Mouse (Mus musculus): ENCODE results near the gene Gm49510. TPM values are rescaled to one million over a fixed set of nuclear protein-coding genes. Genes with fewer than 3 reads are reported as not detected.
A peak's percentile ranks its signal among the peaks of the same experiment; 100 is the strongest.

Gene Gm49510
- total RNA-seq, 2 experiments from 2014 or later, result not detected

GRCm38 (mm10) chr15:78913632-78914090 lies 14.2 kb downstream of the Gm49510 start, which contains the start of gene Pdxp:
Pdxp (plus strand) TSS chr15:78913919.
- intact Hi-C loops (cut with DNase I), result no loop called here
- peak; percentile 93 for DNase-seq

- DNase-seq, result no peak
- intact Hi-C loops (cut with DNase I), result no loop called here
Observed at GRCm38 (mm10) chr15:78914091-78914822, 14.8 kb downstream of the Gm49510 start.

GRCm38 (mm10) chr15:78914823-78915659 lies 15.6 kb downstream of the Gm49510 start:
- DNase-seq, result no peak
- intact Hi-C loops (cut with DNase I), result loop anchor here (1.0 to 5.0 kb wide), 2 partner anchors 17 to 157 kb away; no protein-coding TSS in a partner anchor

DNA sequence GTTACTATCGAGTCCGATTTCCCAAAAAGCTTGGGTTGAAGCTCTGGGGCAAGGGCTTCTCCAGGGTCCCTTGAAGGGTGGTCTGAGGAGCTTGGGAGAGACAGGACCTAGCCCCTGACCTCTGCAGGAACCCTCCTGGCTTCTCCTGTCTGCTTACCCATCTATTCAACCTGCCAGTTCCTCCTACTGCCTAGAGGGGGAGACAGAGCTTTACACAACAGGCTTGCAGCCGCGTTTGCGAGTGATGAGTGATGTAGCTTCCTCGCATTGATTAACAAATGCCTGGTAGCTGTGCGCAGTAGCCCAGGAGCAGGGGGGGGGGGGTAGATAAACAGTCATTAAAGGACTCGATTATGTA lies 16.2 kb downstream of the Gm49510 start:
- DNase-seq, result peak; percentile 62 to 75
- intact Hi-C loops (cut with DNase I), result loop anchor here (1.0 to 5.0 kb wide), 2 partner anchors 17 to 157 kb away; no protein-coding TSS in a partner anchor

DNA sequence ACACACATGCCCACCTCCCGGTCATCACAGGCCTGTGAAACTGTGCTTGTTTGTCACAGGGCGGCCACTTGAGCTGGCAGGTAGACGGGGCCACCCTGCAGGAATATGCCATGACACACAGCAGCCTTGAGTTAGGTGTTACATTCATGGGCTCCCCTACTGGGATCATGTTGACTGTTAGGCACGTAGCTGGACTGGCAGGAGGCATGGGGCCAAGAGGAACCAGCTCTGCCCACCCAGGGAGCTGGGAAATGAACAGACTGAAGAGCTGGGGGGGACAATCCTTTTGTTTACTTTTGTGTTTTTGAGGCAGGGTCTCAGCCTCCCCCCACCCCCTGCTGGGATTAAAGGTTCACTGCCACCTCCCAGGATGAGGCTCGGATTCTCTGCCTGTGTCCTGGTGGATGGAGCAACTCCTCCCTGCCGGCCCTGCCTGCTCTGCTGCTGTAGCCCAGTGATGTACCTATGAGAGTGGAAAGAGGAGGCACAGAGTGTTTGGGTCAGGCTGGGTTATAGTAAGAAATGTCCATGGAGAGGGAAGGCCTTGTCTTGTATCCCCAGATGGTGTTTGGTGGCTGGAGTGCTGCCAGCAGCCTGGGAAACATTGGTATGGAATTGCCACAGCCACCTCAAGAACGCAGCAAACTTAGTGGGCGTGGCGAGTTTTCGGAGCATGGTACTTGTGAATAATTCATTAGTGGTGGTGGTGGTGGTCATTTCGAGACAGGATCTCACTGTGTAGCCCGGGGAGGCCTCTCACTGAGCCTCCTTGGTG lies 16.8 kb downstream of the Gm49510 start:
- no peak for DNase-seq
- intact Hi-C loops (cut with DNase I), result loop anchor here (5.0 kb wide), 1 partner anchor 156 kb away; no protein-coding TSS in a partner anchor

DNA sequence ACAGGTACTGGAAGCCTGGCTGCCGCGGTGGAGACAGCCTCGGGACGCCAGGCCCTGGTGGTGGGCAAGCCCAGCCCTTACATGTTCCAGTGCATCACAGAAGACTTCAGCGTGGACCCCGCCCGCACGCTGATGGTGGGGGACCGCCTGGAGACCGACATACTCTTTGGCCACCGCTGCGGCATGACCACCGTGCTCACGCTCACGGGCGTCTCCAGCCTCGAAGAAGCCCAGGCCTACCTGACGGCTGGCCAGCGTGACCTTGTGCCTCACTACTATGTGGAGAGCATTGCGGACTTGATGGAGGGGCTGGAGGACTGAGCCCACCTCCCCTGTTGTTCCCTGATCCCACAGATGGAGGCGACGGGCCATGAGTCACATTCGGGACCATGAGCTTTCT lies 18.7 kb downstream of the Gm49510 start:
- no peak for DNase-seq
- intact Hi-C loops (cut with DNase I), result loop anchor here (5.0 kb wide), 1 partner anchor 154 kb away; no protein-coding TSS in a partner anchor

GRCm38 (mm10) chr15:78919914-78920313 lies 20.4 kb downstream of the Gm49510 start:
- intact Hi-C loops (cut with DNase I), result loop anchor here (5.0 kb wide), 1 partner anchor 152 kb away; no protein-coding TSS in a partner anchor
- DNase-seq, result no peak

DNA sequence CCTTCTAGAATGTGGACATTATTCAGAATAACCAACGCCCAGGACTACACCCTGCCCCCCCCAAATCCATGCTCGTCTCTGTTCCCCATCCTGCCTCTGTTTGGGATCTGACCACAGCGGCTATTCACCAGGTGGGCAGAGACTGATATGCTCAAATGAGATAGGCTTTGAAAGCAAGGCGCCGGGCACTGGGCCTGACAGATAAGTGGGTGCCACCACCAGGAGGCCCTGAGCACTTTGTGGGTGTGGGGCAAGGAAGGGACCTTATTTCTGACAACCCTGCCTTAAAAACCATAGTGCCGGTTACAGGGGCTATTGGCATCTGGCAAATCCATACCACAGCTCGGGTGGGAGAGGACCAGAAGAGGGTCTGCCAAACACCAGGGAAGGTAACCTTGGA lies 23.2 kb downstream of the Gm49510 start:
- DNase-seq, result no peak
- intact Hi-C loops (cut with DNase I), result no loop called here

DNA sequence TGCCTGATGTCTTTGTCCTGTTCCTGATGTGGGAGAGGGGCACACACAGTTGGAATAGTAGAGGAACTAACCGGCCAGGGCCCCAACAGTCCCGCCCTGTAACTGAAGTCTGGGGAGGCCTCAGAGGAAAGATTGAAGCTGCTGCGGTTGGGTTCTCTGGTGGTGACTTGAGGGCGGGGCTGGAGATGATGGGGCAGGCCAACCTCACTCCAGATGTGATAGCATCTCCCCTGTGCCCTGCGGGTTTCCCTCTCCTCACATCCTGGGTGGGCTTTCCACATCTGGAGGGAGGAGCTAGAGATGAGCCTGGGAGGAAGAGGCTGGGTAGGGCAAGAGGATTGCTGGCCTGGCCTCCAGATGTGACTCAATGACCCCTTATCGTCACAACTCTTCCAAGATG lies 24.1 kb downstream of the Gm49510 start:
- intact Hi-C loops (cut with DNase I), result no loop called here
- DNase-seq, result no peak

DNA sequence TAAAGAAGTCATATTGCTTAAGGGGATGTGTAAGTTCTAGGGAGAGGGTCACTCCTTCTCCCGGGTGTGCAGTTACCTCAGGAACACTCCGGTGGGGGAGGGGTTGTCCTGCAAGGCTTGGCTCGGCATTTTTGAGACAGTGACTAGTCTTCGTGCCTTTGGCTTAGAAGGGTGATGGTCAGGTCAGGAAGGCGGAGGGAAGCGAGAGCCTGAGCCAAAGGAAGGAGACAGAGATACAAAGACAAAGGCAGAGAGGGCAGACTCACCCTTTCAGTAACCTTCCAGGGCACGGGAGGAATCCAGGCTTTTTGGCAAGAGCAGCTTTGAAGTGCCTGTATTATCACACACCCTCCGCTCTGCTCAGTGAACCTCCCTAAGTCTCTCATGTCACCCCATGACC lies 25.7 kb downstream of the Gm49510 start:
- peak in 1 of 2 experiments; percentile 41 for DNase-seq
- intact Hi-C loops (cut with DNase I), result no loop called here

GRCm38 (mm10) chr15:78926021-78926919 lies 26.8 kb downstream of the Gm49510 start, which contains the start of gene Lgals1:
Lgals1 (plus strand) TSS chr15:78926725.
- intact Hi-C loops (cut with DNase I), result no loop called here
- DNase-seq, result peak; percentile 90 to 94

GRCm38 (mm10) chr15:78927021-78927787 lies 27.7 kb downstream of the Gm49510 start:
- intact Hi-C loops (cut with DNase I), result no loop called here
- peak; percentile 51 to 60 for DNase-seq

- intact Hi-C loops (cut with DNase I), result no loop called here
- DNase-seq, result peak; percentile 77 to 80
Observed at GRCm38 (mm10) chr15:78927788-78928457, 28.5 kb downstream of the Gm49510 start.

DNA sequence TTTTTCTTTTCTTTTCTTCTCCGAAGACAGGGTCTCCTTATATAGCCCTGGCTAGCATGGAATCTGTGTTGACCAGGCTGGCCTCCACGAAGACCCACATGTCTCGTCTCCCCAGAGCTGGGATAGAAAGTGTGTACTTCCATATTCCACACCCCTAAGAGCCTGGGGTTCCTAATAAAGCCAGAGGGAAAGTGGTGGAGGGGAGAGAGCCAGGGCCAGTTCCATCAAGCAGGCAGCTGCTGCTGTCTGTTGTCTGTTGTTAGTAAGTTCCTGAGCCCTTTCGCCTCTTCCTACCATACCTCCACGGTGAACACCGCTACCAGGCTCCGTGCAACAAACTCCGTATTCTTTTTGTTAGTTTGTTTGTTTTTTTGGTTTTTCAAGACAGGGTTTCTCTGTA lies 29.1 kb downstream of the Gm49510 start:
- DNase-seq, result no peak
- intact Hi-C loops (cut with DNase I), result no loop called here

- DNase-seq, result no peak
- intact Hi-C loops (cut with DNase I), result no loop called here
Observed at GRCm38 (mm10) chr15:78930192-78930706, 30.8 kb downstream of the Gm49510 start.

- intact Hi-C loops (cut with DNase I), result no loop called here
- no peak for DNase-seq
Observed at GRCm38 (mm10) chr15:78930801-78931426, 31.4 kb downstream of the Gm49510 start.

- peak; percentile 61 to 69 for DNase-seq
- intact Hi-C loops (cut with DNase I), result no loop called here
Observed at GRCm38 (mm10) chr15:78931577-78931976, 32.1 kb downstream of the Gm49510 start.

Measured in heart, postnatal 14 days (tissue).